Mouse (Mus musculus) cerebellum, adult 11-12 months (tissue): ENCODE results near the gene Fibp.
A peak's percentile ranks its signal among the peaks of the same experiment; 100 is the strongest.
"Not testable (repeated sequence)": the region's sequence is repeated elsewhere in the genome, so short reads cannot be mapped to it uniquely, and the experiment has no call there.

Experiments
- DNase-seq: peaks from one replicate; pipeline ENCODE4 v3.0.0; 2022

Fibp gene

DNA sequence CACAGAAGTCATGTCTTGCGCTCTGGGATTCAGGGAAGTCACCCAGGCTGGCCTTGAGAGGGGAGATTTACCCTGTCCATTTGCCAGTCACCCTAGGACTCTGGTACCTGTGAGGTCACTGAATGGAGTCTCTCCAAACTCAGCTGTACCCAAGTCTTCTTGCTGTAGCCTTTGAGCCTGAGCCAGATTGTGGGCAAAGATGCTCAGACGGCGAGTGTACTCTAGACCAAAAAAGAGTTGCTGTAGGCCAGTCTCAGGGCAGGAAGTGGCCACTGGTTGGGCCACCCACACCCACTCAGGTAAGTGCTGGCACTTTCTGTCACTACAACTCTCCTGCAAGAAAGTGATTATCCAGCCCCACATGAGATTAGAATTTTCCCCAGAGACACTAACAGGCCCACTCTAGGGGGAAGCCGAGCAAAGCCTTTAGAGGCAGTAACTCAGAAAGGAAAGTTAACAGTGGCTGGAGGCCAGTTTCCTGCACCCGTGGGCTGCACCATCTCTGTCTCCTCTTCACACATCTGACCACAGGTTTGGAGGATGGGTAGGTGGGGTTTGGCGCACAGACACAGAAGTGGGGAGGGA is 6.6 kb downstream of the Fibp start:
- DNase-seq: no peak

GRCm38 (mm10) chr19:5468374-5468773 is 8.0 kb downstream of the Fibp start, which contains the start of gene Ctsw:
Gene Ctsw, minus strand, starts transcription at chr19:5468507.
- no peak for DNase-seq

DNA sequence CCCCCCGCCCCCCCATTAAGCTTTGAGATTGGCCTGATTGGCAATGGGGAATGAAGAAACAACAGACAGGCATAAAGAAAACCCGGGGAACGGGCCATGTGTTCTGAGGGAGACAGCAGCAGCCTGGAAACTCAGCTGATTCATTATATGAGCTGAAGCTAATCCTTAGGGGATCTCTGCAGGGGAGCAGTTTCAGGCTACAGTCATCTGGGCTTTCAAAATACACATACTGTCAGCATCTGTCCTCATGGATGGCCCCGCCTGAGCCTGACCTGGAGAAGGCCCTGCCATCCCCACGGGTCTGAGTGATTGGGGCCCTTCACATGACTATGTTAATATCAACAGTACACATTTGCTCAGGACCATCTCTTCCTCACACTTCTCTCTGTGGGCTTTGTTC is 11.4 kb downstream of the Fibp start:
- DNase-seq: no peak

DNA sequence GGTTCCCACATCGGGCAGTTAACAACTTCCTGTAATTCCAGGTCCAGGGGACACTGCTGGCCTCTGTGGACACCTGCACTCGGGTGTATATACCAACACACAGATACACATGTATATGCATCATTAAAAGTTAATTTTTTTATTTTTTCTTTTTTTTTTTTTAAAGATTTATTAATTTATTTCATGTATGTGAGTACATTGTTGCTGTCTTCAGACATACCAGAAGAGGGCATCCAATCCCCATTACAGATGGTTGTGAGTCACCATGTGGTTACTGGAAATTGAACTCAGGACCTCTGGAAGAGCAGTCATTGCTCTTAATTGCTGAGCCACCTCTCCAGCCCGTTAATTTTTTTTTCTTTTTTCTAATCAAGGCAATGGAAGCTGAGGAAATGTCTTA is 12.4 kb downstream of the Fibp start:
- no peak for DNase-seq

DNA sequence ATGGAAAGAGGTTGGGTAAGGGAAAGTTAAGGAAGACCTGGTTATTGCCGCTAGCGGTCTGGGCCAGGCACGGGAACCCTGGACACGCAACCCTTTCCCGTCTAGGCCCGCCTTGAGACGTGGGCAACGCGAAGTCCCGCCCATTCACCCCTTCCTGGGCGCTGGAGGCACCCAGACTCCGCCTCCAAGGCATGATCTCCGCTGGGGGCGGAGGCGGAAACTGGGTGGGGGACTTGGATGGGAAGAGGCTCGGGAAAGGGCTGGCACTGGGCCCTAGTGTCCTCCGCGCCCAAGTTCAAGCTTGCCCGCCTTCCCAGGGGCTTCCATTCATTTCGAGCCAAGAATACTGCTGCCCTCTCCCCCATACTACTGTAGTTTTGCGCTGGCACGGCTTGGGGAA is 13.3 kb downstream of the Fibp start, which contains the start of gene Efemp2:
TSS of gene Efemp2 (plus strand) at position 235 of the 400 bp plus-strand sequence.
- DNase-seq: peak; percentile 79

GRCm38 (mm10) chr19:5474281-5475068 is 14.1 kb downstream of the Fibp start:
- no peak for DNase-seq

DNA sequence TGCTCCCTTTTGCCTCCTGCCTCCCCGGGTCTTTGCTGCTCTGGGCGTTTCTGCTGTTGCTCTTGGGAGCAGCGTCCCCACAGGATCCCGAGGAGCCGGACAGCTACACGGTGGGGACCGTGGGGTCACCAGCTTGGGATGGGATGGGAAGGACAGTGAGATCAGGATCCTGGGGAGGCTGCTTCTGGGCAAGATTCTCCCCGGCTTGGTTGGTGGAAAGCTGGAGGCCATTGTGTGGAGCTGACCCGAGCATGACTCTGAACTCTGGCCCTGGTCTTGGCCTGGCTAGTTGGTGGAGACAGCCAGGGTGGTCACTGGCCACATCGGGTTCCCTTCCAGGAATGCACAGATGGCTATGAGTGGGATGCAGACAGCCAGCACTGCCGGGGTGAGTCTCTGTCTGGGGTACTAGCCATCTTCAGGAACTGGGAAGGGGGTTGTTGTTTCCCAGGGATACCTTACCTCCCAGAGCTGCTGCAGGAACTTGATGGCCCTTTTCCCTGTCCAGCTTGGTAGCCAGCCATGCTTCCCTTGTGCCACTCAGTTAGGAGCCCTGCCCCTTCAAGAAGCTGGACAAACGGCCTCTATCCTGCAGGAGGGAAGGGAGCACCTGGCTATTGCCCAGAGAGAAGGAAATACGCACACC is 14.8 kb downstream of the Fibp start:
- DNase-seq: peak; percentile 68

- DNase-seq: peak; percentile 58
Observed at GRCm38 (mm10) chr19:5477004-5477667, 16.7 kb downstream of the Fibp start.

- DNase-seq: peak; percentile 56
Observed at GRCm38 (mm10) chr19:5477668-5478300, 17.4 kb downstream of the Fibp start.

GRCm38 (mm10) chr19:5480016-5480415 is 19.6 kb downstream of the Fibp start:
- DNase-seq: peak; percentile 54

- DNase-seq: peak; percentile 45
Observed at GRCm38 (mm10) chr19:5481398-5481797, 21.0 kb downstream of the Fibp start.

- DNase-seq: peak; percentile 64
Observed at GRCm38 (mm10) chr19:5483386-5484359, 23.3 kb downstream of the Fibp start.

- DNase-seq: no peak
Observed at GRCm38 (mm10) chr19:5484496-5484895, 24.1 kb downstream of the Fibp start.

GRCm38 (mm10) chr19:5485371-5485770 is 25.0 kb downstream of the Fibp start:
- peak; percentile 81 for DNase-seq

- DNase-seq: peak; percentile 92
Observed at GRCm38 (mm10) chr19:5485821-5486220, 25.4 kb downstream of the Fibp start.

DNA sequence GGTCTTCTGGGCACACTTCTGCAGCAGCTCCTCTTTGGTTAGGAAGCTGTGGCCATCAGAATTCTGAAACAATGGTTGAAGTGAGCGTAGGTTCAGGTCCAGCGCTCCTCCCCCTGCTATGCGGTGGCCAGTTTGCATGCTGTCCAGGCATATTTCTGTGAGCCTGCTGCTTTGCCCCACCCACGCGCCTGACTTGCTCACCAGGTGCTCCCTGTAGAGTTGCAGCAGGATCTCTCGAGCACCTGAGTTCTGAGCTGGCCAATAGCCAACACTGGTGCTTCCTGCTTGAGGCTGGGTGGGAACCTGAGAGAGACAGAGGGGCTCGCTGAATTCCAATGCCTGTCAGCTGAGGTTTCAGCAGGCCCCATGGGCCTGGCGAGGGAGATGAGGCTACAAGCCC is 25.9 kb downstream of the Fibp start:
- peak; percentile 88 for DNase-seq

GRCm38 (mm10) chr19:5486771-5487170 is 26.4 kb downstream of the Fibp start:
- peak; percentile 66 for DNase-seq

DNA sequence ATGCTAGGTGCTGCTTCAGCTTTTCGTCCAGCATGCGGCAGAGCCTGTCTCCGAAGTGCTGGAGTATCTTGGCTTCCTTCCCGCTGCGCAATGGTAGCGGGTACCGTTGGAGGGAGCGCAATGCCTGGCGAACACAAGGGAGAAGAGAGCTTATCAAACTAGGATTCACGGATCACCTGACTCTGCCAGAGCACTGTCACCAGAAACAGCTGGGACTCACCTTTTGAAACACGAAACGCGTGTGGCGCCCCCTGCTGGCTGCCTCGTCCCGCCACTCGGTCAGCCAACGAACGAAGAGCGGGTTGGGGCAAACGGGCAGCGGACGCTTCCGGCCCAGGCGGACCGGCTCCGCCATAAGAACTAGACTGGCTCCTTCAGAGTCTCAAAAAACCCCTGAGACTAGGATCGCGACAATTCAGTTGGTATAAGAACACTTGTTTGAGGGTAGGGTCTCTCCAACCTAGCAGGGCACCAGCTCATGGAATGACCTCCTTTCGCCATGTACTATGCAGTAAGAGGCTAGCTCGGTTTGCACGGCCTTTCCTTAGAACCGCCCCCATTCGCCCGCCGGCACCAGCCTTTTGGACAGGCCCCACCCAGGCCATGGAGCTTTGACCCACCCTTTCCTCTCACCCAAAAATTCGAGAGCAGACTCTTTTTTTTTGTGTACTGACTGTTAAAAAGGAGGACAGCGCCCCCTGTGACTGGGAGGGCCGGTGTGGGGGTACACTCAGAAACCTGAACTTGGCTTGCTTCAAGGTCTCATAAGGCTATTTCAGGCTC is 27.5 kb downstream of the Fibp start, which contains the start of gene Mus81:
TSS of gene Mus81 (minus strand) at position 635 of the 783 bp plus-strand sequence.
- peak; percentile 98 for DNase-seq

- DNase-seq: peak; percentile 96
Observed at GRCm38 (mm10) chr19:5488878-5489571, 28.6 kb downstream of the Fibp start.

GRCm38 (mm10) chr19:5489721-5490120 is 29.3 kb downstream of the Fibp start:
- not testable (repeated sequence) for DNase-seq
